Mouse (Mus musculus): ENCODE measurements around the gene Gm20388. TPM values are rescaled to one million over a fixed set of nuclear protein-coding genes. Genes with fewer than 3 reads are reported as not detected.
A peak's percentile ranks its signal among the peaks of the same experiment; 100 is the strongest.

The Gm20388 gene
- polyA plus RNA-seq, 1 experiment from 2014 or later = not detected

DNA sequence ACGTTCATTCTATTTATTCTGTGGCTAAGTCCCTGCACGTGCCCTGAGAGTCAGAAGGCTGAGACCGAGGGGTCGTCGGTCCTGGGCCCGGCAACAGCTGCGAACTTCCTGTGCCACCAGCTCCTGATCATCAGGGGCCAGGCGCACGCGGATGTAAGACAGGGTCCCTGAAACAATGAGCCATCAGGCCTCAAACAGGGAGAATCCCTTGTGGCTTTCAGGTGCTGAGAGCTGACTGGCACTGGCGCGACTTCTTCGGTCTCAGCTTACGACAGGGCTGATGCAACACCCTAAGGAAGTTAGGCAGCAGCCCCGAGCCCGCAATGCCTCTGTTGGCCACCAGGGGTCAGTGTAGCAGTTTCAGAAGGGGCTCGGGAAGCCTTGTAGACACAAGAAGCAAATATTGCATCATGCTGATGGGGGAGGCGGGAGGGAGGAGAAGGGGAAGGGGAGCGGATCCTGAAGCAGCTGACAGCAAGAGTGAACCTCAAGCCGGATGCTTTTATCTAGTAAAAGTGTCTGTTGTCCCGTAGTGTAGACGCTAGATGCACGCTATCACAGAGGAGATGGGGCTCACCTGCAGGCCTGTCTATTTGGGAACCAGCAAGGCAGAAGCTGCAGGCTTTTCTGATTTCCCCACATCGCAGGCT is 1940.3 kb downstream of the Gm20388 start:
- peak overlapping the region; percentile 57 for H3K4me2 ChIP-seq (ENCODE audit: low read length)
- H3K9ac ChIP-seq (ENCODE audit: low read length) = 0 out of 2 replicates have a peak overlapping the region, but pooled peaks have one; percentile 55
- peaks cover 7 to 18% of the 10 kb centered on the region in 2 experiments for H3K4me1 ChIP-seq (ENCODE audit: control insufficient read depth in 2 of 2, insufficient read depth in 2 of 2, low read length in 2 of 2)
- ATAC-seq (ENCODE audit: insufficient number of reproducible peaks, insufficient read depth, low FRiP score, low read depth) = peak; percentile 55; the same call in 1 of the 2 replicates
- 0 out of 2 replicates have a peak, but pooled peaks cover 11% of the 10 kb centered on the region for H3K27me3 ChIP-seq (ENCODE audit: control insufficient read depth, insufficient read depth, low read length)
- H3K36me3 ChIP-seq (ENCODE audit: control insufficient read depth, insufficient read depth, low read length) = no peaks in the 10 kb centered on the region
- 6% methylated on average over 24 of the region's 24 CpGs for WGBS
- peak overlapping the region; percentile 17 to 21; a peak in 1 of 4 replicates for H3K4me3 ChIP-seq (ENCODE audit: control insufficient read depth in 1 of 2, insufficient read depth in 1 of 2, low read depth in 1 of 2, low read length in 2 of 2)
- no peak overlapping the region for H3K27ac ChIP-seq (replicated peaks in 1 of 2; ENCODE audit: control insufficient read depth in 1 of 2, insufficient read depth in 1 of 2, low read depth in 2 of 2, low read length in 2 of 2)
- no peaks in the 10 kb centered on the region for H3K9me3 ChIP-seq (ENCODE audit: control insufficient read depth, low read length)

DNA sequence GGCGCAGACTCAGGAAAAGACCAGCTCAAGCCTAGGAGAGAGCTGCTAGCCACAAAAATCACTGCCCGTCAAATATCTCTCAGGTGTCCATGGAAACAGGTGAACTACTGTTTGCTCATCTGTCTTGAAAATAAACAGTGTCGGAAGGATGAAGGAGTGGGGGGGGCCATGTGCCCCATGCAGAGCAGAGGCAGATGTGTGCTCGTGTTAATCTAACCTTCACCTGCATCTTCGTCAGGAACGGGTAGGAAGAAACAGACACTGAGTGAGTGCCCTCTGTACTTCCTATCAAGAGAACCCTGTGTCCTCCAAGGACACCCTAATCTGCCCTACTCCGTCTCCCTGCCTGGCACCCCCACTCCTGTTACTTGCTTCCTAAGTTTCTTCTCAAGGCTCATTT is 1941.1 kb downstream of the Gm20388 start:
- H3K27me3 ChIP-seq (ENCODE audit: control insufficient read depth, insufficient read depth, low read length) = 0 out of 2 replicates have a peak, but pooled peaks cover 11% of the 10 kb centered on the region
- H3K4me3 ChIP-seq (ENCODE audit: control insufficient read depth in 1 of 2, insufficient read depth in 1 of 2, low read depth in 1 of 2, low read length in 2 of 2) = no peak overlapping the region
- no peak overlapping the region for H3K4me2 ChIP-seq (ENCODE audit: low read length)
- no peak overlapping the region for H3K9ac ChIP-seq (ENCODE audit: low read length)
- no peaks in the 10 kb centered on the region for H3K9me3 ChIP-seq (ENCODE audit: control insufficient read depth, low read length)
- 0 out of 4 replicates have a peak overlapping the region, but pooled peaks of 1 of the 2 experiments have one; percentile 9 for H3K27ac ChIP-seq (replicated peaks in 1 of 2; ENCODE audit: control insufficient read depth in 1 of 2, insufficient read depth in 1 of 2, low read depth in 2 of 2, low read length in 2 of 2)
- ATAC-seq (ENCODE audit: insufficient number of reproducible peaks, insufficient read depth, low FRiP score, low read depth) = no peak
- 57% methylated on average over 7 of the region's 7 CpGs for WGBS
- peaks cover 7 to 18% of the 10 kb centered on the region in 2 experiments for H3K4me1 ChIP-seq (ENCODE audit: control insufficient read depth in 2 of 2, insufficient read depth in 2 of 2, low read length in 2 of 2)
- no peaks in the 10 kb centered on the region for H3K36me3 ChIP-seq (ENCODE audit: control insufficient read depth, insufficient read depth, low read length)

DNA sequence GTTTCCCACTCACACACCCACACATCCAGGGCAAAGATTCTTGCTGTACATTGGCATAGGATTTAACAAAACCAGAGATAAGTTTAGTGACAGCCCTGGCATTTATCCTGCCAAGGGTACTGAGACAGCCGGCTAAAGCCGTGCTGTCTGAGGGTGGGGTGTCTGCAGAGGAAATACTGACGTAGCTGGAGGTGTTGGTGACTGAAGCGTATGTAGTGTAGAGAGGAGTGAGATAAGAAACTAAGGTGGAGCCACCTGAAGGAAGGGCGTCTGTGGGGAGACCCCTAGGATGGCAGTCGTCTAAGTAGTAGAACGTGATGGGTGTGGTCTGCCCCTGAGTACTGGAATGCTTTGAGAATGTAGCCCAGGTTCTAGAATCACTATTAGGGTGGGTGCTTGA is 1941.8 kb downstream of the Gm20388 start:
- Histone ChIP-seq H3K9me3 (ENCODE audit: control insufficient read depth, low read length) (no peaks in the 10 kb centered on the region), H3K4me2 (ENCODE audit: low read length) (no peak overlapping the region), H3K4me1 (ENCODE audit: control insufficient read depth in 2 of 2, insufficient read depth in 2 of 2, low read length in 2 of 2) (peaks cover 7 to 18% of the 10 kb centered on the region in 2 experiments), H3K27ac (replicated peaks in 1 of 2; ENCODE audit: control insufficient read depth in 1 of 2, insufficient read depth in 1 of 2, low read depth in 2 of 2, low read length in 2 of 2) (no peak overlapping the region), H3K9ac (ENCODE audit: low read length) (no peak overlapping the region), H3K27me3 (ENCODE audit: control insufficient read depth, insufficient read depth, low read length) (0 out of 2 replicates have a peak, but pooled peaks cover 11% of the 10 kb centered on the region), H3K36me3 (ENCODE audit: control insufficient read depth, insufficient read depth, low read length) (no peaks in the 10 kb centered on the region), H3K4me3 (ENCODE audit: control insufficient read depth in 1 of 2, insufficient read depth in 1 of 2, low read depth in 1 of 2, low read length in 2 of 2) (no peak overlapping the region)
- 9% methylated on average over 7 of the region's 7 CpGs for WGBS
- ATAC-seq (ENCODE audit: insufficient number of reproducible peaks, insufficient read depth, low FRiP score, low read depth) = peak; percentile 28; the same call in 1 of the 2 replicates

DNA sequence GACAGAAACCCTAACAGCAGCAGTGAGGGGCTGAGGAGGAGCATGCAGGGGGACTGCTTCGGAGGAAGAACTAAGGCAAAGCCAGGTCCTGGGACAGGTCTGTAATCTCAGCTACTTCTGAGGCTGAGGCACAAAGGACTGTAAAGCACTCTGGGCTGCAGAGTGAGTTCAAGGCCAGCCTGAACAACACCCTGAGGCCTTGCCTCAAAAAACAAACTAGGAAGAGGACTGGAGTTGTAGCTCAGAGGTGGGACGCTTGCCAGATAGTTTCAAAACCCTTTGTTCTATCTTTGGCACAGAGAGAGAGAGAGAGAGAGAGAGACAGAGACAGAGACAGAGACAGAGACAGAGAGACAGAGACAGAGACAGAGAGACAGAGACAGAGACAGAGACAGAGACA is 1942.9 kb downstream of the Gm20388 start:
- 0 out of 2 replicates have a peak, but pooled peaks cover 6% of the 10 kb centered on the region for H3K27me3 ChIP-seq (ENCODE audit: control insufficient read depth, insufficient read depth, low read length)
- no peak for ATAC-seq (ENCODE audit: insufficient number of reproducible peaks, insufficient read depth, low FRiP score, low read depth)
- H3K4me2 ChIP-seq (ENCODE audit: low read length) = no peak overlapping the region
- H3K4me3 ChIP-seq (ENCODE audit: control insufficient read depth in 1 of 2, insufficient read depth in 1 of 2, low read depth in 1 of 2, low read length in 2 of 2) = no peak overlapping the region
- H3K27ac ChIP-seq (replicated peaks in 1 of 2; ENCODE audit: control insufficient read depth in 1 of 2, insufficient read depth in 1 of 2, low read depth in 2 of 2, low read length in 2 of 2) = no peak overlapping the region
- H3K4me1 ChIP-seq (ENCODE audit: control insufficient read depth in 2 of 2, insufficient read depth in 2 of 2, low read length in 2 of 2) = peaks cover 7 to 18% of the 10 kb centered on the region in 2 experiments
- H3K9me3 ChIP-seq (ENCODE audit: control insufficient read depth, low read length) = no peaks in the 10 kb centered on the region
- 48% methylated on average over 2 of the region's 2 CpGs for WGBS
- H3K9ac ChIP-seq (ENCODE audit: low read length) = no peak overlapping the region
- H3K36me3 ChIP-seq (ENCODE audit: control insufficient read depth, insufficient read depth, low read length) = no peaks in the 10 kb centered on the region

DNA sequence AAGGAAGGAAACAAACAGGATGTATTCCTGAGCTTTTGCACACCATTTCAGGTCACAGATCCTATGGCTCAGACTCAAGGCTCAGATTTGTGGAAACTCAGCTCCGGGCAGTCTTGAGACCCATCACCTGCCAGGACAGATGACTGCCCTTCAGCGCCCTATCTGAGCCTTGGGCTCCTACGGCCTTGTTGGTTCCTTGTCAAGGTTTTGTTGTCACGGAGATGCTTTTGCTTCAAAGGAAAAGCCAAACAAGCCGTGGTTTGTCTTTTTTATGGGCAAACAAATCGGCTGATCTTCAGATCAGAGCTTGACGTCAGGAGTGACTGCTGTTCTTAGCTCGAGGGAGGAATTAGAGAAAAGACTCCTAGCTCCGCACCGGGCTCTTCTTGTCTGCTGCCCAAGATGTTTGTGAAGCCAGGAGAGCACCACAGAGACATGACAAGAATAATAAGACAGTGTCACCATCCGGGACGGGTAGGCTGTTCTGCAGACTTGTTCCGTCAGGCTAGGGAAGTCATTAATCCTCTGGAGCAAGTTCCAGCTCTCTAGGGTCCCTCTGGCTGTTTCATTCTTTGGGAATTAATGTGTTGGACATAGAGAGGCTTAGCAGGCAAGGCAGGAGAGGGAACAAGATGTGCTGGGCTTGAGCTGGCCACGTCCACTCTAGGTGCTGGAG is 1945.6 kb downstream of the Gm20388 start:
- no peak overlapping the region for H3K9ac ChIP-seq (ENCODE audit: low read length)

DNA sequence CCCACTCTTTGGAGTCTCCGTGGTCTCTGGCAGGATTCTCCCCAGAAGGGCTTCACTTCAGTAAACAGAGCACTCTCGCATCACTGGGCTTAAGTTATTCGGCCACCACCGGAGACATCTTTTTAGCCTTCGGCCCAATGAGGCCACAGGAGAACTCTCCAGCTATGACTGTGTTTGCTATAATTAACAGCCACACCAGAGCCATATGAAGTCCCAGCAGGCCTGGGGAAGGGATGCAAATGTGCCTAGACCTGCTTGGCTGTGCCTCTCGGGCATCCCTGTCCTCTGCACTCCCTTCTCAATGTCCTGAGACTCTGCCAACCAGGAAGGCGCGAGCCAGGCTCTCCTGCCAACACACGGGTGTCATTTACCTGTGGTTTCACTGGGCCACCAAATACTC is 1946.7 kb downstream of the Gm20388 start:
- Histone ChIP-seq H3K9me3 (ENCODE audit: control insufficient read depth, low read length) (no peaks in the 10 kb centered on the region), H3K4me2 (ENCODE audit: low read length) (no peak overlapping the region), H3K36me3 (ENCODE audit: control insufficient read depth, insufficient read depth, low read length) (no peaks in the 10 kb centered on the region), H3K4me1 (ENCODE audit: control insufficient read depth in 2 of 2, insufficient read depth in 2 of 2, low read length in 2 of 2) (peaks cover 7% of the 10 kb centered on the region in 2 experiments; a peak in 3 of 4 replicates), H3K4me3 (ENCODE audit: control insufficient read depth in 1 of 2, insufficient read depth in 1 of 2, low read depth in 1 of 2, low read length in 2 of 2) (no peak overlapping the region), H3K27ac (replicated peaks in 1 of 2; ENCODE audit: control insufficient read depth in 1 of 2, insufficient read depth in 1 of 2, low read depth in 2 of 2, low read length in 2 of 2) (no peak overlapping the region), H3K27me3 (ENCODE audit: control insufficient read depth, insufficient read depth, low read length) (0 out of 2 replicates have a peak, but pooled peaks cover under 1% of the 10 kb centered on the region), H3K9ac (ENCODE audit: low read length) (no peak overlapping the region)
- ATAC-seq (ENCODE audit: insufficient number of reproducible peaks, insufficient read depth, low FRiP score, low read depth) = no peak
- 63% methylated on average over 9 of the region's 9 CpGs for WGBS

More for the DNA sequence above, 1945.6 kb downstream of the Gm20388 start:
- no peak for ATAC-seq (ENCODE audit: insufficient number of reproducible peaks, insufficient read depth, low FRiP score, low read depth)
- H3K4me3 ChIP-seq (ENCODE audit: control insufficient read depth in 1 of 2, insufficient read depth in 1 of 2, low read depth in 1 of 2, low read length in 2 of 2) = no peak overlapping the region
- 0 out of 2 replicates have a peak, but pooled peaks cover 4% of the 10 kb centered on the region for H3K27me3 ChIP-seq (ENCODE audit: control insufficient read depth, insufficient read depth, low read length)
- no peaks in the 10 kb centered on the region for H3K36me3 ChIP-seq (ENCODE audit: control insufficient read depth, insufficient read depth, low read length)
- WGBS = 86% methylated on average over 14 of the region's 14 CpGs
- H3K9me3 ChIP-seq (ENCODE audit: control insufficient read depth, low read length) = no peaks in the 10 kb centered on the region
- no peak overlapping the region for H3K4me2 ChIP-seq (ENCODE audit: low read length)
- peaks cover 7 to 12% of the 10 kb centered on the region in 2 experiments for H3K4me1 ChIP-seq (ENCODE audit: control insufficient read depth in 2 of 2, insufficient read depth in 2 of 2, low read length in 2 of 2)
- no peak overlapping the region for H3K27ac ChIP-seq (replicated peaks in 1 of 2; ENCODE audit: control insufficient read depth in 1 of 2, insufficient read depth in 1 of 2, low read depth in 2 of 2, low read length in 2 of 2)

DNA sequence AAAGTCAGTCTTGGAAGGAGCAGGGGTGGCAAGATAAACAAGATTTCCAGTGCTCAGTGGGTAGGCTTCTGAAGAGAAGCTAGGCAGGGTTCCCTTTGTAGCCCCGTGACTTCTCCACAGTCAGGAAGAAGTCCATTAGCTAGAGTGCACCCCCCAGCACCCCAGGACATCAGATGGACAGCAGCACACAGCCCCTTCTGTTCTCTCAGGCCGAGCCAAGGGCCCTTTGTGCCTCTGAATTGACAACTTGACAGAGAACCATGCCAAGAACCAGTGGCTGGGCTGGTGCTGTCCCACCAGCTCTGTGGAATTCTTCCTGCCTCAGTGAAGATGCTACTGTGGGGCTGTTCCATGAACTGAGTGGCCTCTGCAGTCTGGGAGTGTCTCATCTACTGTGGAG is 1947.1 kb downstream of the Gm20388 start:
- no peak for ATAC-seq (ENCODE audit: insufficient number of reproducible peaks, insufficient read depth, low FRiP score, low read depth)
- no peak overlapping the region for H3K27ac ChIP-seq (replicated peaks in 1 of 2; ENCODE audit: control insufficient read depth in 1 of 2, insufficient read depth in 1 of 2, low read depth in 2 of 2, low read length in 2 of 2)
- no peak overlapping the region for H3K9ac ChIP-seq (ENCODE audit: low read length)
- H3K4me1 ChIP-seq (ENCODE audit: control insufficient read depth in 2 of 2, insufficient read depth in 2 of 2, low read length in 2 of 2) = peaks cover 3 to 4% of the 10 kb centered on the region in 2 experiments; a peak in 1 of 4 replicates
- 29% methylated on average over 2 of the region's 2 CpGs for WGBS
- no peaks in the 10 kb centered on the region for H3K27me3 ChIP-seq (ENCODE audit: control insufficient read depth, insufficient read depth, low read length)
- no peaks in the 10 kb centered on the region for H3K9me3 ChIP-seq (ENCODE audit: control insufficient read depth, low read length)
- no peak overlapping the region for H3K4me2 ChIP-seq (ENCODE audit: low read length)
- H3K36me3 ChIP-seq (ENCODE audit: control insufficient read depth, insufficient read depth, low read length) = no peaks in the 10 kb centered on the region
- H3K4me3 ChIP-seq (ENCODE audit: control insufficient read depth in 1 of 2, insufficient read depth in 1 of 2, low read depth in 1 of 2, low read length in 2 of 2) = no peak overlapping the region

All from heart, embryonic 14.5 days (tissue).